Mouse (Mus musculus) lung, postnatal 10 days (tissue): ENCODE results near the gene Nxf3.
"Not testable (repeated sequence)": the region's sequence is repeated elsewhere in the genome, so short reads cannot be mapped to it uniquely, and the experiment has no call there.

Experiments
- DNase-seq: peaks from one replicate; pipeline ENCODE4 v3.0.0; 2021

The Nxf3 gene

DNA sequence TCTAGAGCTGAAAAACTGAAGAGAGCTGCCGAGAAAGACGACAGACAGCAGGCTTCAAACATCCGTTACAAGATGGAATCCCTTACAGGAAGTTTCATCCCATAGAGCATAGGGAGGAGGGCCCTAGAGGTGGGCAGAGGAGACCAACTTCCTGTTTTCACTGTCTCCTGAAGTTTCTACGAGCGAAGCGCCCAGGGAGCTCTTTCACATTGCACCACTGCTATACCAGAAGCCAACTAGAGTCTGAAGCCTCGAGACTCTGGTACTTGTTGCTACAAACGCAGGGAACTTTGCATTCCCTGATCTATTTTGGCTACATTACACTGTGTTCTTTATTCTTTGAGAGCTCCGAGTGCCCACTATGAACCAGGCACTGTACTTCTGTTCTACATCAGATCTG, at the start of gene Nxf3:
TSS of gene Nxf3 (minus strand) at position 101 of the 400 bp plus-strand sequence.
- no peak for DNase-seq

DNA sequence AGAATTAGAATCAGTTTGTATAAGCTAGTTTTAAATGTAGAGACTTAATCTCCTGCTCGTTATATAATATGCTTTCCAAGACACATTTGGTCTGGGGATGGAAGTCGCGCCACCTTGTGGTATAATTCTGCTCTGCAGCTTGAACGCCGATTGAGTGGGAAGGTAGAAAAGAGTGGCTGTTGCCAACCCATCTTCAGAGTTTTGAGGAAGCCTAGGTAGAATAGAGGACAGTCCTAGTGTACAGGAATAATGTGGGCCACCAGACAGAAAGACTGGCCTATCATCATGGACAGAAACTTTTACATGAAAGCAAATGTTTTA, 42.6 kb upstream of the Nxf3 start:
- peak; percentile 45 for DNase-seq

DNA sequence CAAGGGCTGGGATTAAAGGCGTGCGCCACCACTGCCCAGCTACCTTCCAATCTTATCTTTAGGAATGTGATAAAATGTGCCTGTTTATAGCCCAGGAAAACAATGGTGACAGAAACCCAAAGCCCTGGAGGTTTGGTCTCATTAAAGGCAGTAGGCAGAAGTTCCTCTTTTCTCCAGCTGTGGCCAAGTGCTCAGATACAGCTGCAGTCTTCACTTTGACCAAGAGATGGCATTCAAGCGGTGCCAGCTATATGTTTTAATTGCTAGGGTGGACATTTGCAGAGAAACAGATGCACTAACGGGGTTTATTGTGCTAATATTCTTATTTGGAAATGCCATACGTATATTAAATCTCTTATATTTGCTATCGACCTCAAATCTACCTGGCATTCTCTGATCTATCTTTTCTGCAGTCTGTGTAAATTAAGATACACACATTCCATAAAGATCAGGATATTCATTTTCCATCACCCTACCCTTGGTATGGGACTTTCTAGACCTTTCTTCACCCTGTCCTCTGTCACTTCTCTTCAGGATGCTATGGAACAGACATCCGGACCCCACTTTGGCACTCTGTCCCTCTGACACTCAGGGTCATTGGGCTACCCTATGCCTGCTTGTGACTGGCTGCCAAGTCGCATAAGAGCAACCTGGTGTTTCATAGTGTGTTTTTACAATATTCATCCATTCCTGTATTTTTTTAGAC, 42.1 kb upstream of the Nxf3 start:
- DNase-seq, result peak; percentile 3

DNA sequence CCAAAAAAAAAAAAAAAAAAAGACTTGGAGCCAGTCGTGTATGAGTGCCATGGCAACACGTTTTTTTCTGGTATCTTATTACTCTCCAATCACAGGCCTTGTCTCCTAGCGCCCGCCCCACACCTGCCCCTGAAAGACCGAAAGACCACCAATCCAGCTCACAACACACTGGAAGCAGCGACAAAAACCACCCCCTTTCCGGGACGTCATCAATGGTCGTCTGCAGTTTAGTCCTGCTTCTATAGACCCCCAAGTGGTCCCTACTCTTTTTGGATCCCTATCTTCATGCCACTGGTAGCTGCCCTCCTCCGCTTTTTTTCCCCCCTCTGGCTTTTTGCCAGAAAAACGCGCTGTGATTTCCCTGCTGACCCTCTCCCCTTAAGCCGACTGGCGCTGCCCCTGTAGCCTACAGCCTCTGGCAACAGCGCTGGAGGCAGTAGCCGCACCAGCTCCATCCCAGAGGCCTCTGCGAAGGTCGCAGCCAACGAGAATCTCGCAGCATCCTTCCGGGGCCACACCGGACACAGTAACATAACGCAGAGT, 30.4 kb upstream of the Nxf3 start:
- DNase-seq, result peak; percentile 18

DNA sequence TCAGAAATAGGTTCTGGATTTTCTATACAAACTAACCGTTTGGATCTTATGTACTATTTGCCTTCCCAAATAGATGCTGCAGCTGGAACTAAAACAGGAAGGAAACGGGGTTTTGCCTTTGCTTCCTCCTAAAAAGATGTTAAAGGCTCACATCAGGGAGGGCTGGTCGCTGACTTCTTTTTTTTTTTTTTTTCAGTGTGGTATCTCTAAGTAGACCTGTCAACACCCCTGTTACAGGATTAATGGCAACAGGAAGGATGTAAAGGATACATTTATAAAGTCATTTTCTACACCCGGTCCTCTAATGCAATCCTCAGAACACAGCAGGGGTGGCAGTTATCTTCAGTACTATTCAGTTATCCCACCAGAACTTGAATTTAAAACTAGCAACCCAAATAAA, 30.0 kb upstream of the Nxf3 start:
- no peak for DNase-seq

DNA sequence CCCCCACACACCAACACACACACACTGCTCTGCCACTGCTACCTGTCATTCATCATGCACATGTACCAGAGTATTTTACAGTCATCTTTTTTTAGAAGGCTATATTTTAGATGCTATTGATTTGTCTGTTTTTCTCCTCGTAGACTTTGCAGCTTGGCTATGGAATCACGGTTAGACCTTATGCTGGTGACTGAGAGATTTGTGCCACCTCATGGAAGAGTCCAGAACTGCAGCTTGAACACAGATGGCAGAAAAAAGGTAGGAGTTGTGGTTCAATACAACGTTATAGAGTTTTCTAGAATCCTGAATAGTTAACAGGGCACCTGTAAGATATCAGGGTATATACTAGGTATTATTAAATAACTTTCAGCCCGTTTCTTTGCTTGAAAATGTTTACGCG, 22.9 kb upstream of the Nxf3 start:
- DNase-seq, result peak; percentile 50

DNA sequence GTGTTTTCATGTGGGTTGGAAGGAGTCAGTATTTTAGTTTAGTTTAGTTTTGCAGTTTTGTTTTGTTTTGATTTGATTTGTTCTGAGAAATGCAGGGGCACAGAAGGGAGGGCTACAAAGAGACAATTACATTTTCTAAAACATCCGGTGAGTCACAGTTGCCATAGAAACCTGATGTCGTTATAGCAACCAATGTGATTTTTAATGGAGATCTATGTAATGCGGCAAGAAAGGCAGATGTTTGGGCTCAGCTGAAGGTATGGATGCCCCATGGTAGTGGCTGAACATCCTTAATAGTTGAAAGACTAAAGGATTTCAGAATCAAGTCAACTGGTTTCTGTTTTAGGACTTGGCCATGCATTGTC, 19.7 kb upstream of the Nxf3 start:
- no peak for DNase-seq

DNA sequence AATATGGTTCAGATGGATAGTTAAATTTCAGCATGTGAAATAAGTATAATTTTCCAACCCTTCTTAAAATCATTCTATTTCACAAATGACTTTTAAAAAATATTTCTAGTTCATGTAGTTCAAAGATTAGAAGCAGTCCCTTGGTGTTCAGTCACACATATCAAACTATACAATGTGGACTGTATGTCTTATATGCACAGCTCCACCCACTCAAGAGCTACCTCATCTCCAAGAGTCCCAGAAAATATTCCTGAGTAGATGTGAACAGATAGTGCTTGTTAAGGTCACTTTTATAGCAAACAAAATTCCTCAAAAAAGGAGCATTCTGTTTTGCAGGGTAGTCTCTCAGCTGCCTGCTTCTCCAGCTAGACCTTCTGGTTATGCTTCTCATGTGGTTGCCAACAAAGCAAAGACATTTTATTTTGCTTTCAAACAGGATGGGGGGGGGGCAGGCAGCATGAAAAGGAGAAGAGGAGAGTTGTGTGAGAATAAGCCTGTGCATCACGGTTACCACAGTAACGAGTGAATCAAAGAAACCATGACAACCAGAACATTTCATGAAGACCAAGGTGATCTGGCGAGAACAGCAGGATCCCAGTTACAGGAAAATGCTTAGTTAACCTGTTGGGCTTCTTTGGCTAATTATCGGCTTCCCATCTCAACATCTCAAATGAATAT, 19.1 kb upstream of the Nxf3 start:
- no peak for DNase-seq

DNA sequence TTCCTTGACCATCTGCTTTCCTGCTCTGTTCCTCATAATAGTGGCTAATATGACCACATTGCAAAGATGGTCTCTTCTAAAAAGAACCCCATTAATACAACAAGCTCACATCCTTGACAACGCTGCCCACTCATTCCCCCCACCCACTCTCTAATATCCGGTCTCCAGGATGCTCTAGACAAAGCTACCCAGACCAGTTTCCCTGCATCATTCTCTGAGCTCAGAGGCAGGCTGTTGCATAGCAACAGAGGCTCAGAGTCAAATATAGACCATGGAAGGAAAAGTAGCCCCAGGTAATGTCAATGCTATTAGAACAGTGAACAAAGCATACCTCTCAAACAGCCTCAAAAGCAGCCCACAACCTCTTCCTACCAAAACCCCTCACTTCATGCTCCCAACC, 9.4 kb upstream of the Nxf3 start:
- DNase-seq, result no peak

DNA sequence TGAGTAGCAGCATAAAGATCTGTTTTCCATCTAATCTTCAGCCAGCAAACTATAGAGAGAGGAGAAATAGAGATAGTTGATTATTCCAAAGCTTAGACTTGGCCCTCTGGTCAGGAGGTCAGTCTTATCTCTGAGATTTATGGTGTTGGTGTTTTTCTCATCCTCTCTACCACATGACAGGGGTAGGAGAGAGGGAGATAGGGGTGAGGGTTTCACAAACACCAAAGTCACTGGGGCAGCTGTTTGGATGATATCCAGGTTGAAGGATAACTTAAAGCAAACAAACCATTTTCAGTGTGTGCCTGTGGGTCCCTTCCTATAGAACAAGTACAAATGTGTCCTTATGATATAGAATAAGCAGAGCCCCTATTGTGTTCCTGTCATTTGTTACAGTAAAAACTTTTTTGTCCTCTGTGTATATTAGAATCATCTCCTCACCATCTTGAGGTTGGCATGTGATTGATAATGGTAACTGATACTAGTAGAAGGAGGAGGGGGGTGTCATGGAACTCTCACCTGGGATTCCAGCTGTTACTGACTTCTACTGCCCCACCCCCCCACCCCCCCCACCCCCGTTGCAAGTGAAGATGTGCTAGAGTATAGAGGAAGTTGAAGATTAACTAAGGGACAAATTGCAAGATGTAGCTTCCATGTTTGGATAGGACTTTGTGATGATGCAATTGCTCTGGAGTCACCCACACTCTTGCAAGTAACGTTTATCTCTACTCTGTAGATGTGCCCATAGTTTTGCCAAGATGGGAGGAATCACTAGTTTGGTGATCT, 7.6 kb upstream of the Nxf3 start:
- no peak for DNase-seq

DNA sequence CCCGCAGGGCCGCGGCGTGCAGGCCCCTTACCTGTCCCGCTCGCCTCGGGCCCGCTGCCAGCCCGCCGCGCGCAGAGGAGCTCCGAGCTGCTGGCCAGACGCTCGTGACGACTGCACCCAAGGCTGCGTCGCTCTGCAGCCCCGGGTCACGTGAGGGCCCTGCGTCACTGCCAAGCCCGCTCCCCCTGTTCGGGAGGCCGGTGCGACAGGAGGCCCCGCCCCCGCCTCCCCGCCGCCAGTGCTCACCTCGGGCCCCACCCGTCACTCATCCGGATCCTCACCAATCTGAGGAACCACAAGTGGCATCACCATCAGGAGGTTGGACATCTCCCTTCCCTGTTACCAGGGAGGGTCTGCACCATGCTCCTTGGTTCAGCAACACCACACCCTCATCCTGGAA, 17.0 kb downstream of the Nxf3 start, which contains the start of gene Bex2:
TSS of gene Bex2 (minus strand) at position 217 of the 400 bp plus-strand sequence.
- not testable (repeated sequence) for DNase-seq

DNA sequence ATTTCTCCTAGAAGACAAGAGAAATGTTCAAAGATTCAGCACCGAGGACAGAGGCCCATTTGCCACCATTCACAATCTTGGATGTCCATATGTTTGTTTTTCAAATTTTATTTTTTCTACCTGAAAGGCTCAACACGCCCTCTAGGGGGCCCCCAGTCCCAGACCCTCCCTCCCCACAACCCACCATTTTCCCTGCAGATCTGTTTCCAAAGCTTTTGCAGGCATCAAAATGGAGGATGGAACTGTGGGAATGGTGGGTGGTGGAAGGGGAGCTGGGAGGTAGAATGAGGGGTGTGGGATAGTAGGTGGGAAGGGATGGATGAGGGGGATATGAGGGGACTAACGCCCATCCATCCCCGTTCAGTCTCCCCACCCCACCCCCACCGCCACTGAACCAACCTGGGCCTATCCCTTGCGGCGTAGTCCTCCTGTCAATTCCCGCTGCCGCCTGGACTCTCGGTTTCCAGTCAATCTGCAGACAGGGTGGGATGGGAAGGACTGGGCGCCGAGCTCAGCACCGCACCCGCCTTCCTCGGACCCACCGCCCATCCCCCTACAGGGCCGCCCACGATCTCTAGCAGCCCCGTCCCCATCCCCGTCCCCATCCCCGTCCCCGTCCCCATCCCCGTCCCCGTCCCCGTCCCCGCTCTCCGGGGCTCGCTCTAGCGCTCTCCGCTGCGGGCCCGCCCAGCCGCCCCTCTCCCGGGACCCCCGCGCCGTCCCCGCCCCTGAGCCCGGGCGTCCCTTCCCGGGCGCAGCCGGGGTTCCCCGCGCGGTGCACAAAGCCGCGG, 17.7 kb downstream of the Nxf3 start:
- DNase-seq, result not testable (repeated sequence)

DNA sequence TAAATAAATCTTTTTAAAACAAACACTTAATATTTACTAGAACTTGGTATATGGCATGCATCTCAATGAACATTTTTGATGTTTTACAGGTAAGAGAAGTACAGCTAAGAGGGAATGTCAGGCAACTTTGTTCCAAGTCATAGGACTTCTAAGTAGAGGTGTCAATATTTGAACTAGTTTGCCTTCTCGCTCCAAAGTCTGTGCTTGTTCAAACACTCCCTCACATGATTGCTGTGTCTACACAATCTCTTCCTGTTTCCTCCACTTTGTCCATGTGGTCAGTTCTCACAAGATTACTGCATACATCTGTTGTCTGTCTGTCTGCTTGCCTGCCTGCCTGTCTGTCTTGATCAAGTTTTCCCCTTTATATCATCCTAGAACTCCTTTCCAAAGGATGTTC, 24.4 kb downstream of the Nxf3 start:
- no peak for DNase-seq

DNA sequence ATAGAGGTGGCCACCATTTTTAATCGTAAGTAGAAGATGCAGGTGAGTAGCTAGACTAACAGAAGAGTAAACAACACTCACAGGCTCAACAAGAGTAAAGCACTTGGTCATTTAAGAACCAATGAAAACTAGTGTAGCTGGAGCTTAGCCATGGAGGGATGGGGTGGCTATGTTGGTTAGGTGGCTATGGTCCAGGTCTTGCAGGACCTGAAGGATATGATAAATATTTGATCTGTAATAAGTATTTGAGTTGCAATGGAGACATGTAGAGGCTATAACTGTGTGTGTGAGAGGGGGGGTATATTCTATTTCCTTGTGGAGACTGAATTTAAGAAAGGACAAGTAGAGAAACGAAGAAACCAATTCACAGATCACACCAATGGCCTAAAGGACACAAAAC, 33.8 kb downstream of the Nxf3 start:
- peak; percentile 19 for DNase-seq

DNA sequence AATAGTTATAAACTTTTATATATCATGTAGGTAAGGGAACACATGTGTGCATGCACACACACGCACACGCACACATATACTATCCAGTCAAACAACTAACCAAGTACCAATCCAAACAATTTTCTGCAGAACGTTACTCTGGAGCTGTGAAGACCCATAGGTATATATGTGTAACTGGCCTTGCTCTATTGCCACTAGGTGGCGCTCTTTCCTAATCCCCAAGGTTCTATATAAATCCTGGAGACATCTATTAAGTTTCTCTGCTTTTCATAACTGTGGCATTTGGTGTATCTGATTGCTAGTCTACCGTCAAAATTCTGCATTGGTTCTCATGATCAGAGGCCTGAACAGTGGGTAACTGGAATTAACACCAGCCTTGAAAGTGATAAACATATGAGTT, 37.5 kb downstream of the Nxf3 start:
- DNase-seq, result peak; percentile 62

DNA sequence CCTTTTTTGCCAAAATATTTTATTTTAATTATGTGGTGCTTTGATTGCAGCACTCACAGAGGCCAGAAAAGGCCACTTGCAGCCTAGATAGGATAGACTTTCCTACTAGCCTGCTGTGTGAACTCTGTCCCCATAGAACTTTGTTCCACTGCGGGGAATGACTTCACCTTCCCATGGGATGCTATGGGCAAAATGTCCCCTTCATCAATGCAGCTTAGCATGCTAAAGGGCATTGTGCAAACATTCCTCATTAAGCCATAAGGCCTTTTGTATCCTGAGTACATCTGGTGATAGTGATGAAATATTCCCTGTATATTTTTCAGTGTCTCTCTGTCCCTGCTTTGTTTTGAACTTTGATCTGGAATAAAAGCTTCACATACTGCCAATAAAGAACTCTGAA, 41.3 kb downstream of the Nxf3 start:
- DNase-seq, result no peak

DNA sequence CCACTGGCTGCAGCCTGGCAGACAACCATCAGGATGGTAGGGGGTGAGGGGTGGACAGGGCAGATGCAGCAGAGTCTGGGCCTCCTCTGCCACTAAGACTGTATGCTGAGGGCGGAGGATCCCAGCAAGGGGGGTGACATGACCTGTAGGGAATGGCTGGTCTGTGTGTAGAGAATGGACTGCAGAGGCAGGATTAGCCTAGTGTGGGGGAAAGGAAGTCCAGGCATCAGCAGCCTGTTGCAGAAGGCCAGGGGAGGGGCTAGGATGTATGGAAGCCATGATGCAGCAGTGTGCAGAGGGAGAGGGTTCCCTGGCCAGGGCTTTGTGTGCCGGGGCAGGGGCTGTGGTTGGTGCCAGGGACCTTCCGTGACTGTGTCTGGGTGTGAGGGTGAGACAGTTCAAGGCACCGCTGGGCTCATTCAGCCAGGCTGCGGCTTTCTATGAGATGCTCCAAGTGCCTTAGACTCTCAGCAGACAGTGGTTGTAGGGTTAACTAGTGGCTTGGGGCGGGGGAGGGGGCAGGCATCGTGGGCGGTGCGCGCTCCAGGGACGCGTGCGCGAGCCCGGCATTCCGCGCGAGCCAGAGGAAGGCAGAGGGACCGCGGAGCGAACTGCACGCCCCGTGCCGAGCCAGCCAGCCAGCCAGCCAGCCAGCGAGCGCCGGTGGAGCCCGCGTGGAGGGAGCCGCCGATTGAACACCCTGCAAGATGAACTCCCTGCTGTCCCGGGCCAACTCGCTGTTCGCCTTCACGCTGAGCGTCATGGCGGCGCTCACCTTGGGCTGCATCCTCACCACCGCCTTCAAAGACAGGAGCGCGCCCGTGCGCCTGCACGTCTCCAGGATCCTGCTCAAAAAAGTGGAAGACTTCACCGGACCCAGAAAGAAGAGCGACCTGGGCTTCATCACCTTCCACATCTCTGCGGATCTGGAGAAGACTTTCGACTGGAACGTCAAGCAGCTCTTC, 52.0 kb downstream of the Nxf3 start, which contains the start of gene Arxes1:
TSS of gene Arxes1 (plus strand) at position 569 of the 965 bp plus-strand sequence.
- peak; percentile 10 for DNase-seq

DNA sequence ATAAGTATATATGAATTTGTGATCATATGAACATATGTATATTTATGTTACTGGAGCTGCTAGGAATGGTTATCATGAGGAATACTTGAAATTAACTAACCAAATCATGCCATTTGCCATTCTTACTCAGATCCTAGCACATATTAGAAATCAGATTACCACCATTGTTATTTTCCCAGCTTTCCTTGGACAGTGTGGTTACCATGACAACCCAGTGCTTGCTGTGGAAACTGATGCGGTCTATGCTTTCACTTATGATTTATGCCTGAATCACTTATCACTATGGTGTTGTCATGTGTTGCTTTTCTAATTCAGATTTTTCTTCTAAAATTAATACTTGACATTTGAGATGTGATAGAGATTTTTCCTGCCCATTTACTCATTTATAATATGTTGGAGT, 54.7 kb downstream of the Nxf3 start:
- no peak for DNase-seq
